Mouse (Mus musculus): ENCODE data around the gene Sspn. TPM values are rescaled to one million over a fixed set of nuclear protein-coding genes. Genes with fewer than 3 reads are reported as not detected.

The Sspn gene
- 0.13 and 0.17 TPM in 2 replicates for total RNA-seq (2012; rRNA removed)
- 0.04 and 0.08 TPM in 2 replicates for total RNA-seq (2014; rRNA removed)
- 0.14 and 0.22 TPM in 2 replicates for polyA plus RNA-seq (2012; ENCODE audit: insufficient read length, low read depth)

DNA sequence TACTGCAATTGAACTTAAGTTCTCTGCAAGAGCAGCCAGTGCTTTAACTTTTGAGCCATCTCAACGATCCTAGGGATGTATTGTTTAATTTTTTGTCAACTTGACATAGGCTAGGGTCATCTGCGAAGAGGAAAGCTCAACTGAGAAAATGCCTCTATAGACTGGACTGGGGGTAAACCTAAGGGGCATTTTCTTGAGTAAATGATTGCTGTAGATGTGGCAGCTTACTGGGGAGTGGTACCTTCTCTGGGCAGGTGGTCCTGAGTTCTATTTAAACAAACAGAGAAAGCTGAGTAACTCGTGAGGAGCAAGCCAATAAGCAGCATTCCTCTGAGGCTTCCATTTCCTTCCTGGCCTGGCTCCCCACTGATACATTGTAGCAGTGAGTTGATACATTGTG, at the start of gene Sspn:
Gene Sspn, plus strand, starts transcription at position 301 of the 400 bp plus-strand sequence.
- dilution Hi-C loops (cut with MboI; ENCODE audit: extremely low pct_ligation_motif_present, extremely low pct_unique_long_range_greater_than_20kb, low sequenced_read_pairs): no loop called here
- DNase-seq (ENCODE audit: extremely low read depth): no peak
- in situ Hi-C loops (cut with MboI; ENCODE audit: low pct_ligation_motif_present, low pct_unique_long_range_greater_than_20kb, low sequenced_read_pairs): no loop called here
- H3K79me2 ChIP-seq (replicated peaks; ENCODE audit: control insufficient read depth, extremely low read depth, insufficient read depth, poor library complexity, severe bottlenecking): no peaks in the 10 kb centered on the region
- no peak for TF ChIP-seq MAX (IDR thresholded peaks at IDR 0.05; ENCODE audit: low read length)
- TF ChIP-seq TCF12 (IDR thresholded peaks at IDR 0.05; ENCODE audit: low read depth, low read length): no peak
- no peak for TF ChIP-seq GABPA (IDR thresholded peaks at IDR 0.05; ENCODE audit: insufficient replicate concordance, low read depth, low read length)
- no peak for TF ChIP-seq IRF4 (IDR thresholded peaks at IDR 0.05; ENCODE audit: low read depth, low read length)
- TF ChIP-seq USF1 (IDR thresholded peaks at IDR 0.05; ENCODE audit: low read depth, low read length): no peak
- TF ChIP-seq MYC (IDR thresholded peaks at IDR 0.05; ENCODE audit: low read depth, low read length): no peak
- no peak for TF ChIP-seq NELFE (IDR thresholded peaks at IDR 0.05; ENCODE audit: low read depth, low read length)
- no peak for TF ChIP-seq ETS1 (conservative IDR thresholded peaks at IDR 0.05; ENCODE audit: low read depth, low read length)
- TF ChIP-seq CTCF (conservative IDR thresholded peaks at IDR 0.05 in 1 of 2, IDR thresholded peaks at IDR 0.05 in 1 of 2; ENCODE audit: low read depth in 2 of 2, low read length in 2 of 2): no peak
- TF ChIP-seq POLR2AphosphoS2 (IDR thresholded peaks at IDR 0.05; ENCODE audit: low read depth, low read length): no peak
- no peak for TF ChIP-seq HCFC1 (IDR thresholded peaks at IDR 0.05; ENCODE audit: low read depth, low read length)
- H3K4me1 ChIP-seq (ENCODE audit: control insufficient read depth in 1 of 2, insufficient read depth in 2 of 2): peaks cover 0 to 14% of the 10 kb centered on the region in 2 experiments; a peak in 2 of 4 replicates
- H3K27me3 ChIP-seq (replicated peaks): no peaks in the 10 kb centered on the region
- no peak within 1 kb of the TSS for H3K4me2 ChIP-seq (ENCODE audit: insufficient read depth, low read depth, poor library complexity, severe bottlenecking)
- peaks cover 2% of the 10 kb centered on the region for H3K9me3 ChIP-seq (replicated peaks; ENCODE audit: low read length)
- H3K4me3 ChIP-seq (replicated peaks in 1 of 3; ENCODE audit: low read depth in 2 of 3, low read length in 2 of 3, poor library complexity in 1 of 3): no peak within 1 kb of the TSS
- H3K9ac ChIP-seq (ENCODE audit: insufficient read depth, low read depth): no peak within 1 kb of the TSS
- no peak within 1 kb of the TSS for H3K27ac ChIP-seq (ENCODE audit: insufficient read depth, low read depth)
- H3K36me3 ChIP-seq (replicated peaks in 1 of 2; ENCODE audit: control insufficient read depth in 1 of 2, insufficient read depth in 1 of 2, low read length in 1 of 2): peaks cover 0 to 3% of the 10 kb centered on the region in 2 experiments

DNA sequence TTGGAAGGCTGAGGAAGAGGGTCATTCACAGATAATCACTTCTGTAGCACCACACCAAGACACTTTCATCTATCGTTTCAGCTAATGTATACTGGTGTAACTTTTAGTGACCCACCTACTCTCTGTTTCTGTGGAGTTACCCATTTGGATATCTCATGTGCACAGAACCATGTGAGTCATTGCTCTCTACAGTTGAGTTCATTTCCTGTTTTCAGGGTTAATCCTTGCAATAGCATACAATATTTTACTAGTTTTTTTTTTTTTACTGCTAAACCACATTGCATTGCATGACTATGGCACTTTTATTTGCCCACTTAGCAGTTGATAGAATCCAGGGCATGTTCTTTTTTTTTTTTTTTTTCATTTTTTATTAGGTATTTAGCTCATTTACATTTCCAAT, 48.4 kb upstream of the Sspn start:
- Histone ChIP-seq H3K4me1 (ENCODE audit: control insufficient read depth in 1 of 2, insufficient read depth in 2 of 2) (peaks cover 37 to 68% of the 10 kb centered on the region in 2 experiments), H3K9ac (ENCODE audit: insufficient read depth, low read depth) (peak overlapping the region; percentile 26), H3K79me2 (replicated peaks; ENCODE audit: control insufficient read depth, extremely low read depth, insufficient read depth, poor library complexity, severe bottlenecking) (no peaks in the 10 kb centered on the region), H3K27ac (ENCODE audit: insufficient read depth, low read depth) (peak overlapping the region; percentile 89), H3K4me3 (replicated peaks in 1 of 3; ENCODE audit: low read depth in 2 of 3, low read length in 2 of 3, poor library complexity in 1 of 3) (peak overlapping the region in 1 of 3 experiments; percentile 22), H3K36me3 (replicated peaks in 1 of 2; ENCODE audit: control insufficient read depth in 1 of 2, insufficient read depth in 1 of 2, low read length in 1 of 2) (peaks cover 0 to 2% of the 10 kb centered on the region in 2 experiments), H3K4me2 (ENCODE audit: insufficient read depth, low read depth, poor library complexity, severe bottlenecking) (peak overlapping the region; percentile 71), H3K27me3 (replicated peaks) (no peaks in the 10 kb centered on the region), H3K9me3 (replicated peaks; ENCODE audit: low read length) (peaks cover 10% of the 10 kb centered on the region)
- peak; percentile 74 for DNase-seq (ENCODE audit: extremely low read depth)
- in situ Hi-C loops (cut with MboI; ENCODE audit: low pct_ligation_motif_present, low pct_unique_long_range_greater_than_20kb, low sequenced_read_pairs) (no loop called here), dilution Hi-C loops (cut with MboI; ENCODE audit: extremely low pct_ligation_motif_present, extremely low pct_unique_long_range_greater_than_20kb, low sequenced_read_pairs) (no loop called here)
- TF ChIP-seq ZMIZ1 (IDR thresholded peaks at IDR 0.05; ENCODE audit: low read depth, low read length): no peak
- TF ChIP-seq ZKSCAN1 (IDR thresholded peaks at IDR 0.05; ENCODE audit: borderline replicate concordance, low read depth, low read length): no peak
- no peak for TF ChIP-seq USF1 (IDR thresholded peaks at IDR 0.05; ENCODE audit: low read depth, low read length)
- no peak for TF ChIP-seq NRF1 (IDR thresholded peaks at IDR 0.05; ENCODE audit: low read depth, low read length)
- peak; percentile 96 for TF ChIP-seq MYC (IDR thresholded peaks at IDR 0.05; ENCODE audit: low read depth, low read length)
- peak; percentile 89 for TF ChIP-seq ZNF384 (IDR thresholded peaks at IDR 0.05; ENCODE audit: low read depth, low read length)
- peak; percentile 80; the same call in 1 of the 2 replicates for TF ChIP-seq MEF2A (IDR thresholded peaks at IDR 0.05; ENCODE audit: borderline replicate concordance, low read depth, low read length)
- TF ChIP-seq TCF12 (IDR thresholded peaks at IDR 0.05; ENCODE audit: low read depth, low read length): peak; percentile 59; the same call in 1 of the 2 replicates
- TF ChIP-seq NELFE (IDR thresholded peaks at IDR 0.05; ENCODE audit: low read depth, low read length): no peak
- TF ChIP-seq EP300 (IDR thresholded peaks at IDR 0.05; ENCODE audit: low read length): peak; percentile 94
- TF ChIP-seq RAD21 (IDR thresholded peaks at IDR 0.05; ENCODE audit: low read depth, low read length): no peak; the same call in 1 of the 2 replicates
- no peak for TF ChIP-seq CTCF (conservative IDR thresholded peaks at IDR 0.05 in 1 of 2, IDR thresholded peaks at IDR 0.05 in 1 of 2; ENCODE audit: low read depth in 2 of 2, low read length in 2 of 2)
- TF ChIP-seq PAX5 (IDR thresholded peaks at IDR 0.05; ENCODE audit: low read length): no peak
- no peak; the same call in 1 of the 2 replicates for TF ChIP-seq SMC3 (IDR thresholded peaks at IDR 0.05; ENCODE audit: low read depth, low read length)
- no peak for TF ChIP-seq ZC3H11A (IDR thresholded peaks at IDR 0.05; ENCODE audit: low read depth, low read length)
- TF ChIP-seq MXI1 (IDR thresholded peaks at IDR 0.05; ENCODE audit: low read depth, low read length): peak; percentile 71; the same call in 1 of the 2 replicates
- TF ChIP-seq MAFK (IDR thresholded peaks at IDR 0.05; ENCODE audit: insufficient replicate concordance, low read length): peak; percentile 65; the same call in 1 of the 2 replicates
- TF ChIP-seq IRF4 (IDR thresholded peaks at IDR 0.05; ENCODE audit: low read depth, low read length): peak; percentile 88
- TF ChIP-seq TBP (conservative IDR thresholded peaks at IDR 0.05; ENCODE audit: low read depth, low read length): no peak
- no peak for TF ChIP-seq E2F4 (IDR thresholded peaks at IDR 0.05; ENCODE audit: insufficient replicate concordance, low read depth, low read length)
- no peak for TF ChIP-seq POLR2A (IDR thresholded peaks at IDR 0.05; ENCODE audit: low read depth, low read length)
- TF ChIP-seq USF2 (conservative IDR thresholded peaks at IDR 0.05; ENCODE audit: low read depth, low read length): no peak
- TF ChIP-seq RCOR1 (conservative IDR thresholded peaks at IDR 0.05; ENCODE audit: low read depth, low read length): peak; percentile 85
- TF ChIP-seq MAX (IDR thresholded peaks at IDR 0.05; ENCODE audit: low read length): peak; percentile 86
- TF ChIP-seq MAZ (IDR thresholded peaks at IDR 0.05; ENCODE audit: low read depth, low read length): no peak
- TF ChIP-seq SIN3A (IDR thresholded peaks at IDR 0.05; ENCODE audit: low read length): peak; percentile 82
- peak; percentile 89 for TF ChIP-seq JUN (IDR thresholded peaks at IDR 0.05; ENCODE audit: insufficient read depth, low read depth, low read length)

Measured in CH12.LX (cell line).